In genomic region chr9:37552536-37553293, GRCm38 (mm10) we compare ENCODE assay signal across 8 mouse cellular contexts. TPM values are rescaled to one million over a fixed set of nuclear protein-coding genes. Genes with fewer than 3 reads are reported as not detected.
A peak's percentile ranks its signal among the peaks of the same experiment; 100 is the strongest.
DNase-seq lines count a peak whose midpoint lies in the region; ATAC-seq and TF ChIP-seq lines count a peak whose summit lies in the region.

Gene Nrgn (minus strand): TSS chr9:37552904.

- peaks cover 11% of the 10 kb centered on the region for H3K4me1 ChIP-seq in hindbrain, embryonic 16.5 days (ENCODE audit: control insufficient read depth, insufficient read depth, low read depth, low read length)

- DNase-seq in Muller cell, postnatal 12 days (ENCODE audit: inconsistent ontology term) = peak; percentile 86
- DNase-seq in gastrocnemius, adult 18-20 months (ENCODE audit: low spot score) = peak; percentile 68
- peak; percentile 85 to 87 for DNase-seq in left cerebral cortex, adult 2 months (ENCODE audit: extremely low spot score in 1 of 2, low spot score in 2 of 2)
- DNase-seq in lung, postnatal 4 days = peak; percentile 88 to 89
- peak; percentile 94 to 96 for DNase-seq in right cerebral cortex, postnatal 10 days (ENCODE audit: low spot score in 2 of 2)
- DNase-seq in urinary bladder, postnatal 36 days (ENCODE audit: low spot score in 2 of 2) = peak; percentile 76 to 86

- 4% methylated on average over 31 of the region's 31 CpGs for WGBS in hindbrain, embryonic 16.5 days

- peak within 1 kb of the TSS; percentile 91 for H3K4me2 ChIP-seq in hindbrain, embryonic 16.5 days (ENCODE audit: low read length)

- no peaks in the 10 kb centered on the region for H3K9me3 ChIP-seq in hindbrain, embryonic 16.5 days (ENCODE audit: control insufficient read depth, low read length)

- TF ChIP-seq CTCF in left cerebral cortex, adult 2 months (IDR thresholded peaks at IDR 0.05) = no peak

- peak within 1 kb of the TSS; percentile 47 for H3K4me3 ChIP-seq in hindbrain, embryonic 16.5 days (ENCODE audit: low read length)
- H3K4me3 ChIP-seq in left cerebral cortex, adult 2 months = peak within 1 kb of the TSS; percentile 70

- ATAC-seq in common myeloid progenitor, adult 5-6 weeks (replicated peaks; ENCODE audit: low read depth, poor library complexity, severe bottlenecking) = peak; percentile 77
- ATAC-seq in hindbrain, embryonic 16.5 days = peak; percentile 91

- no peak within 1 kb of the TSS for H3K27ac ChIP-seq in hindbrain, embryonic 16.5 days (ENCODE audit: low read depth, low read length)
- peak within 1 kb of the TSS; percentile 97 for H3K27ac ChIP-seq in left cerebral cortex, adult 2 months

- peak within 1 kb of the TSS; percentile 52 for H3K9ac ChIP-seq in hindbrain, embryonic 16.5 days (ENCODE audit: low read depth, low read length)

- intact Hi-C loops in left cerebral cortex, adult 2 months (cut with DNase I) = loop anchor here (1.0 to 10.0 kb wide), 2 partner anchors 61 to 272 kb away; partner anchors contain the start of gene Spa17

- H3K36me3 ChIP-seq in hindbrain, embryonic 16.5 days (ENCODE audit: control insufficient read depth, insufficient read depth, low read length) = no peaks in the 10 kb centered on the region

- peaks cover 29% of the 10 kb centered on the region for H3K27me3 ChIP-seq in hindbrain, embryonic 16.5 days (replicated peaks; ENCODE audit: control insufficient read depth, insufficient read depth, low read length)

RNA-seq across cellular contexts. Expression of gene Nrgn, which starts in this region (rescaled TPM):
- total RNA-seq in common myeloid progenitor, adult 5-6 weeks (2017) = 17.1 and 36.8 TPM in 2 replicates
- total RNA-seq in gastrocnemius, adult 18-20 months (2021) = under 1 TPM; 0.34 to 0.57 TPM
- polyA plus RNA-seq in hindbrain, embryonic 16.5 days (2015; fragmentation: Nextera tagmentation; extraction: Ambion mirVana) = 4.8 and 5.8 TPM in 2 replicates
- 1,000 to 10,000 TPM; 1,927 to 1,950 TPM for total RNA-seq in left cerebral cortex, adult 2 months (2021)

Comparison
In these comparisons a context has a peak if more than half of its experiments do, and no peak if none do; other contexts are left out.
1. RNA of gene Nrgn (total RNA-seq): 1,927 to 1,950 TPM in left cerebral cortex, adult 2 months; 17.1 to 36.8 TPM in common myeloid progenitor, adult 5-6 weeks and 0.34 to 0.57 TPM in gastrocnemius, adult 18-20 months; every median in the first group is over 10 times any median in the second.
2. Peak in DNase-seq in gastrocnemius, adult 18-20 months; RNA of the gene not detected or under 1 TPM.
3. Peak in every context shown above with its lines, with median percentiles within 50 percentile points of each other: DNase-seq.